Mouse (Mus musculus) neural tube, embryonic 14.5 days (tissue): ENCODE measurements around the gene Cd247. TPM values are rescaled to one million over a fixed set of nuclear protein-coding genes. Genes with fewer than 3 reads are reported as not detected.

Experiments used
- ATAC-seq: fragments of 200-750 bp; cut with Nextera tagmentation; 2 replicates; pipeline ENCODE4 v1.8.0; 2017; ENCODE audit warnings: low read depth, mild to moderate bottlenecking, moderate TSS enrichment, moderate library complexity
- H3K27ac ChIP-seq: fragments of 300-500 bp; sonication (generic); 2 replicates; pipeline ENCODE4 v1.5.1; 2014; ENCODE audit warnings: low read depth, mild to moderate bottlenecking, control low read depth, low read length, moderate library complexity, mixed read lengths
- H3K27me3 ChIP-seq: fragments of 300-500 bp; sonication (generic); 2 replicates; pipeline ENCODE4 v1.6.1; 2014; ENCODE audit warnings: low read length; ENCODE audit not compliant: control insufficient read depth, insufficient read depth
- H3K36me3 ChIP-seq: fragments of 300-500 bp; sonication (generic); 2 replicates; pipeline ENCODE4 v1.6.1; 2014; ENCODE audit warnings: low read length, mixed read lengths; ENCODE audit not compliant: control insufficient read depth, insufficient read depth
- H3K4me1 ChIP-seq: fragments of 300-500 bp; sonication (generic); 2 replicates; pipeline ENCODE4 v1.6.1; 2014; ENCODE audit warnings: low read length; ENCODE audit not compliant: control insufficient read depth, insufficient read depth
- H3K4me2 ChIP-seq: fragments of 300-500 bp; sonication (generic); 2 replicates; pipeline ENCODE4 v1.6.1; 2014; ENCODE audit warnings: mild to moderate bottlenecking, low read depth, low read length, control low read depth
- H3K4me3 ChIP-seq: fragments of 300-500 bp; sonication (generic); 2 replicates; pipeline ENCODE4 v1.5.1; 2014; ENCODE audit warnings: low read depth, low read length, control low read depth, mixed read lengths
- H3K9ac ChIP-seq: fragments of 300-500 bp; sonication (generic); replicated peaks from 2 replicates; pipeline ENCODE4 v1.6.1; 2014; ENCODE audit warnings: low read depth, mild to moderate bottlenecking, control low read depth, low read length, mixed read lengths
- H3K9me3 ChIP-seq: fragments of 300-500 bp; sonication (generic); 2 replicates; pipeline ENCODE4 v1.6.1; 2016; ENCODE audit warnings: low read length; ENCODE audit not compliant: control insufficient read depth
- WGBS: fragments of 180-500 bp; shearing (Covaris S2); extraction: QIAGEN DNeasy Blood & Tissue Kit; methylation state at CpG from one replicate; pipeline ENCODE4 v1.1.7; 2014; 5-methylcytosine and 5-hydroxymethylcytosine counted together
- polyA plus RNA-seq: library from polyadenylated mRNA; unstranded; fragments of >200 nt; fragmentation: Nextera tagmentation; extraction: Ambion mirVana; gene quantifications from 2 replicates; pipeline ENCODE4 v1.2.1, GENCODE M21; 2014

The Cd247 gene
- polyA plus RNA-seq, 1 experiment from 2014 or later: 1.1 TPM

DNA sequence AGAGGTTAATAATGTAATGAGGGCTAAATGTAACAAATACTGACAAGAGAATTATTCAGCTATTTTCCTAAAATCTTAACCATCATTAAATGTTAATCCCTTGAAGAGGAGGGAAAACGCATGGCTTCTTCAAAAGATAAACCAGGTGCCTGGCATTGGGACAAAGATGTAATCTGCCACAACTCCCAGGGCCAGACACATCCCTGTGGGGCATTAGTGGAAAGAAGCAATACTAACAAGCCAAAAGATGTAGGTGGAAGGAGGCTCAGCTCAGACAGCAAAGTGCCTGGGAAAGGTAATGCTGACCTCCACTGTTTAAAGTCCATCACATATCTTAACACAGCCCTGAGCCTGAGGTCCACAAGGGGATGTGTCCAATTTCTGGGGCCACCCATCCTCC is 134.0 kb downstream of the Cd247 start:
- 86% methylated on average over 1 of the region's 1 CpGs for whole genome bisulfite sequencing

DNA sequence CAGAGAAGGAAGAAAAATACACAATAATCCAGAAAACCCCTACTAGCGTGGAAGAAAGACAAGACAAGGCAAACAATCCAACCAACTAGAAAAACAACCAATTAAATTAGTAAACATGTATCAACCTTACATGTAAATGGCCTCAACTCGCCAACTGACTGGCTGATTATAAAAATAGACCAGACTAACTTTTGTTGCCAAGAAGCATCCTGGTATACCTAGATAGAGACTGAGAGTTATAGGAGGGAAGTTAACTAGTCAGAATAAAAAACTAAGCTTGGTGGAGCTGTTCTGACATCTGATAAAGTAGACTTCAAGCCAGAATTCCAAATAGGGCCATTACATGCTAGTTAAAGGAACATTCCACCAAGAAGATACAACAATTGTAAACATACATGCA is 136.7 kb downstream of the Cd247 start:
- no peak for ATAC-seq
- Histone ChIP-seq H3K9ac (no peak overlapping the region), H3K36me3 (no peaks in the 10 kb centered on the region), H3K4me2 (no peak overlapping the region), H3K4me1 (no peaks in the 10 kb centered on the region), H3K4me3 (no peak overlapping the region), H3K27ac (no peak overlapping the region), H3K27me3 (no peaks in the 10 kb centered on the region), H3K9me3 (no peaks in the 10 kb centered on the region)
- WGBS: 89% methylated on average over 2 of the region's 2 CpGs

More for the DNA sequence above, 134.0 kb downstream of the Cd247 start:
- Histone ChIP-seq H3K4me3 (no peak overlapping the region), H3K9me3 (no peaks in the 10 kb centered on the region), H3K27ac (no peak overlapping the region), H3K9ac (no peak overlapping the region), H3K27me3 (no peaks in the 10 kb centered on the region), H3K4me2 (no peak overlapping the region), H3K4me1 (no peaks in the 10 kb centered on the region), H3K36me3 (no peaks in the 10 kb centered on the region)
- ATAC-seq: no peak

Other genes with a start within 250 kb of the Cd247 start
- gene Mpzl1, start 154.1 kb upstream of the Cd247 start, polyA plus RNA-seq: 155 and 182 TPM in 2 replicates
- gene Rcsd1, start 78.9 kb upstream of the Cd247 start, polyA plus RNA-seq: 2.1 and 8.2 TPM in 2 replicates
- 39.7 and 43.0 TPM in 2 replicates for gene Creg1, start 24.9 kb upstream of the Cd247 start, polyA plus RNA-seq
- gene Pou2f1, start 214.0 kb downstream of the Cd247 start, polyA plus RNA-seq: 19.6 and 20.9 TPM in 2 replicates